Mouse (Mus musculus) C3H10T1/2 (cell line): ENCODE results near the gene Htr2a. TPM values are rescaled to one million over a fixed set of nuclear protein-coding genes. Genes with fewer than 3 reads are reported as not detected.

Experiments used
- polyA plus RNA-seq, 2 experiments: library from polyadenylated mRNA; unstranded; fragments of >200 nt; fragmentation: generic; extraction: Trizol; gene quantifications; one replicate each; pipeline ENCODE4 v1.2.1; 2012; ENCODE audit warnings: missing spikeins in 2 of 2

Gene Htr2a
- not detected for polyA plus RNA-seq

GRCm38 (mm10) chr14:74640819-74641381, at the start of gene Htr2a:
Gene Htr2a, plus strand, starts transcription at chr14:74640840.

GRCm38 (mm10) chr14:74732079-74732783, 91.6 kb downstream of the Htr2a start, which contains the start of gene Esd:
Gene Esd, plus strand, starts transcription at chr14:74732297.

Other genes starting within 250 kb of the Htr2a start
- 100 to 1,000 TPM; 295 to 356 TPM for gene Esd, start 91.5 kb downstream of the Htr2a start, polyA plus RNA-seq